Mouse (Mus musculus) limb, embryonic 15.5 days (tissue): ENCODE results near the gene Unc13d. TPM values are rescaled to one million over a fixed set of nuclear protein-coding genes. Genes with fewer than 3 reads are reported as not detected.

Source experiments
- ATAC-seq: fragments of 200-750 bp; cut with Nextera tagmentation; 2 replicates; pipeline ENCODE4 v1.8.0; 2017; ENCODE audit warnings: low read depth, moderate TSS enrichment; ENCODE audit not compliant: insufficient number of reproducible peaks, low FRiP score, low TSS enrichment
- H3K27ac ChIP-seq: fragments of 300-500 bp; sonication (generic); 2 replicates; pipeline ENCODE4 v1.5.1; 2015; ENCODE audit warnings: moderate library complexity, mild to moderate bottlenecking, inconsistent platforms
- H3K27me3 ChIP-seq: fragments of 300-500 bp; sonication (generic); 2 replicates; pipeline ENCODE4 v1.6.1; 2015; ENCODE audit warnings: inconsistent platforms
- H3K36me3 ChIP-seq: fragments of 300-500 bp; sonication (generic); 2 replicates; pipeline ENCODE4 v1.6.1; 2015; ENCODE audit warnings: inconsistent platforms
- H3K4me1 ChIP-seq: fragments of 300-500 bp; sonication (generic); 2 replicates; pipeline ENCODE4 v1.6.1; 2015; ENCODE audit warnings: inconsistent platforms
- H3K4me2 ChIP-seq: fragments of 300-500 bp; sonication (generic); 2 replicates; pipeline ENCODE4 v1.6.1; 2015; ENCODE audit warnings: mild to moderate bottlenecking, inconsistent platforms
- H3K4me3 ChIP-seq: fragments of 300-500 bp; sonication (generic); 2 replicates; pipeline ENCODE4 v1.5.1; 2015; ENCODE audit warnings: mild to moderate bottlenecking, inconsistent platforms
- H3K9ac ChIP-seq: fragments of 300-500 bp; sonication (generic); 2 replicates; pipeline ENCODE4 v1.6.1; 2015; ENCODE audit warnings: inconsistent platforms
- H3K9me3 ChIP-seq: fragments of 300-500 bp; sonication (generic); 2 replicates; pipeline ENCODE4 v1.6.1; 2016; ENCODE audit warnings: inconsistent platforms
- WGBS: fragments of 180-500 bp; shearing (Covaris S2); methylation state at CpG from one replicate; pipeline ENCODE4 v1.1.7; 2015; 5-methylcytosine and 5-hydroxymethylcytosine counted together
- polyA plus RNA-seq: library from polyadenylated mRNA; unstranded; fragments of >200 nt; fragmentation: Nextera tagmentation; extraction: Ambion mirVana; gene quantifications from 2 replicates; pipeline ENCODE4 v1.2.1, GENCODE M21; 2015

The Unc13d gene
- polyA plus RNA-seq, 1 experiment from 2014 or later: 8.8 TPM

DNA sequence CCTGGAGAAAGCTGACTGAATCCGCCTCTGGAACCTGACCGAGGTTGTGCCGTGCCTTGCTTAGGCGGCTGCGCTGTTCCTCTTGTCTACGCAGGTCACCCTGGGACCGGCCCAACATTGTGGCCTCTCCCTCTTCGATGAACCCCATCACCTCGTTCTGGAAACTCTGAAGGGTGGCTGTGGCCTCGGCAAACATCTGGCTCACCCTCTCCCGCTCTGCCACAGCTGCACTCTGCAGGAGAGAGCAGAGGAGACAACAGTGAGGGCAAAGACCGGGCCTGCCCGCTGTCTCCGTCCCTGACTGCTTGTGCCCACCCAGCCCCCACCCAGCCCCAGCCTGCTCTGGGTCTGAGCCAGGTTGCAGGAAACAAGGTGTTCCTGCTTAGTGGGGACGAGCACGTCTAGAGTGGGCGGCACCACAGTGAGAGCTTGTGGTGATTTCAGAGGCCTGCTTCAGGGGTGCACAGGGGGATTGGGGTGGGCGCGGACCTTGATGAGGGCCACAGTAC, 30.1 kb upstream of the Unc13d start:
- 20% methylated on average over 19 of the region's 19 CpGs for WGBS
- Histone ChIP-seq H3K36me3 (peaks cover 5% of the 10 kb centered on the region; the same call in 1 of the 2 replicates), H3K4me3 (peak overlapping the region; percentile 58), H3K9ac (no peak overlapping the region), H3K27me3 (peaks cover 59% of the 10 kb centered on the region), H3K4me1 (peaks cover 72% of the 10 kb centered on the region), H3K4me2 (peak overlapping the region; percentile 81), H3K9me3 (no peaks in the 10 kb centered on the region), H3K27ac (peak overlapping the region; percentile 80)
- no peak for ATAC-seq

DNA sequence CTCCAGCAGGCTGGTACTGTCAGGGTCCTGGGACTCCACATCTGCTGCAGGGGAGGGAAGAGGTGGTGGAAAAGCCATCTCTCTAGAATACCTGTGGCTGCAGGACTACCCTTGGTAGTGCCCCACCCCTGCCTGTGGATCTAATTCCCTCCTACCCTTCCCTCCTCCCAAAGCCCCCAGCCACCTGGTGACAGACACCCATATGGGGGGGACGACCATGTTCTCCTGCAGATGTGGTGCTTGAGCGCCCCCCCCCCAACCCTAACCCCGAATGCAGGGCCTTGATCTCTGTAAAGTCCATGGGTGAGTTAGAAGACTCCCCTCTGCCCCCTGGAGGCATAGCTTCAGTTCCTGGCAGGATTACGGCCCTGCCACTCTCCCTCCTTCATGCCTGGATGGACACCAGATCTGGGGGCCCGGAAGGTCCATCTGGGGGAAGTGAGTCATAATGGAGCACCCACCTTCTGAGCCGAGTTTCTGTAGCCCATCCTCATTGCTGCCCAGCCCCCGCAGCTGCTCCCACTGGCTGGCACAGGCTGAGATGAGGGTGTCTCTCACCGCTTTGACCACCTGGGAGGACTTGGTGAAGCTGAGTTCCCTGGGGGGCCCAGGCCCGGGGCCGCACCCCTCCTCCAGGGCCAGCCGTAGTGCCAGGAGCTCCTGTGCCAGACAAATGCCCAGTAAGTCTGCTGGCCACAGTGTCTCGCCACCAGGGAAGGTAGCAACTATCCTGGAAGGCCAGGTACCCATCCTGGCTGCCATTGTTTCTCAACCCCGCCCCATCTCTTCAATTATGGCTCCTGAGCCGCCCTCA, 29.4 kb upstream of the Unc13d start:
- Histone ChIP-seq H3K27ac (0 out of 2 replicates have a peak overlapping the region, but pooled peaks have one; percentile 80), H3K4me1 (peaks cover 76% of the 10 kb centered on the region), H3K36me3 (peaks cover 5% of the 10 kb centered on the region; the same call in 1 of the 2 replicates), H3K4me3 (peak overlapping the region; percentile 58), H3K4me2 (peak overlapping the region; percentile 81), H3K9me3 (no peaks in the 10 kb centered on the region), H3K27me3 (peaks cover 59% of the 10 kb centered on the region), H3K9ac (no peak overlapping the region)
- WGBS: 27% methylated on average over 14 of the region's 14 CpGs
- ATAC-seq: no peak

GRCm38 (mm10) chr11:116106154-116106962, 28.6 kb upstream of the Unc13d start:
- peaks cover 54% of the 10 kb centered on the region for H3K27me3 ChIP-seq
- H3K36me3 ChIP-seq: peaks cover 5% of the 10 kb centered on the region; the same call in 1 of the 2 replicates
- H3K4me2 ChIP-seq: peak overlapping the region; percentile 81; the same call in 1 of the 2 replicates
- H3K9ac ChIP-seq: no peak overlapping the region
- ATAC-seq: no peak
- H3K9me3 ChIP-seq: no peaks in the 10 kb centered on the region
- no peak overlapping the region for H3K27ac ChIP-seq
- 31% methylated on average over 32 of the region's 32 CpGs for WGBS
- H3K4me1 ChIP-seq: peaks cover 84% of the 10 kb centered on the region
- H3K4me3 ChIP-seq: no peak overlapping the region

GRCm38 (mm10) chr11:116105065-116105464, 27.3 kb upstream of the Unc13d start:
- Histone ChIP-seq H3K4me1 (peaks cover 86% of the 10 kb centered on the region), H3K36me3 (peaks cover 5% of the 10 kb centered on the region; the same call in 1 of the 2 replicates), H3K27ac (no peak overlapping the region), H3K27me3 (peaks cover 43% of the 10 kb centered on the region), H3K4me3 (no peak overlapping the region), H3K9ac (no peak overlapping the region), H3K9me3 (no peaks in the 10 kb centered on the region), H3K4me2 (no peak overlapping the region)
- WGBS: 86% methylated on average over 2 of the region's 2 CpGs
- ATAC-seq: no peak

- Histone ChIP-seq H3K9ac (no peak overlapping the region), H3K9me3 (no peaks in the 10 kb centered on the region), H3K36me3 (peaks cover 5% of the 10 kb centered on the region; the same call in 1 of the 2 replicates), H3K4me2 (0 out of 2 replicates have a peak overlapping the region, but pooled peaks have one; percentile 7), H3K4me1 (peaks cover 80% of the 10 kb centered on the region), H3K27me3 (peaks cover 34% of the 10 kb centered on the region), H3K27ac (peak overlapping the region; percentile 86), H3K4me3 (no peak overlapping the region)
- ATAC-seq: peak; percentile 53
- 34% methylated on average over 14 of the region's 14 CpGs for WGBS
These were observed 26.4 kb upstream of the Unc13d start for GRCm38 (mm10) chr11:116104006-116104646.

DNA sequence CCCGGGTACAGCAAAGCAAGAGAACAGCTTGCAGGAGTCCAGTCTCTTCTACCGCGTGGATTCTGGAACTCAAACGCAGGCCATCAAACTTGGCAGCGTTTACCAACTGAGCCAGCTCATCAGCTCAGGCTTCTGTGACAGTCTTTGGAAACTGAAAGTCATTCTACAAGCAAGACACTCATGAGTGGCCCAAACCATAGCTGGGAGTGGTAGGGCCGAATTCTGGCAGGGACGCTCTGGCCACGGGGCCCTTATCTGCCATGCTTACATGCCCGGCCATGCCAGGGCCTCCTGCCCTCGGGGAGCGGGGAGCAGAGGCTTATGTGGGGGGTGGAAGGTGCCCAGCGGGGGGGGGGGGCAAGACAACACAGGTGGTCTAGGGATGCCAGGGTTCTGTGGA, 25.8 kb upstream of the Unc13d start:
- Histone ChIP-seq H3K4me3 (no peak overlapping the region), H3K9me3 (no peaks in the 10 kb centered on the region), H3K9ac (no peak overlapping the region), H3K4me2 (0 out of 2 replicates have a peak overlapping the region, but pooled peaks have one; percentile 7), H3K36me3 (peaks cover 5% of the 10 kb centered on the region; the same call in 1 of the 2 replicates), H3K27ac (peak overlapping the region; percentile 86), H3K4me1 (peaks cover 77% of the 10 kb centered on the region), H3K27me3 (peaks cover 30% of the 10 kb centered on the region)
- WGBS: 67% methylated on average over 12 of the region's 12 CpGs
- no peak for ATAC-seq

- Histone ChIP-seq H3K4me1 (peaks cover 67% of the 10 kb centered on the region), H3K9ac (no peak overlapping the region), H3K36me3 (peaks cover 5% of the 10 kb centered on the region; the same call in 1 of the 2 replicates), H3K27me3 (peaks cover 19% of the 10 kb centered on the region), H3K4me2 (no peak overlapping the region), H3K27ac (peak overlapping the region; percentile 86), H3K9me3 (no peaks in the 10 kb centered on the region), H3K4me3 (no peak overlapping the region)
- no peak for ATAC-seq
- 39% methylated on average over 3 of the region's 4 CpGs for WGBS
These were observed 24.7 kb upstream of the Unc13d start for GRCm38 (mm10) chr11:116102472-116102871.

DNA sequence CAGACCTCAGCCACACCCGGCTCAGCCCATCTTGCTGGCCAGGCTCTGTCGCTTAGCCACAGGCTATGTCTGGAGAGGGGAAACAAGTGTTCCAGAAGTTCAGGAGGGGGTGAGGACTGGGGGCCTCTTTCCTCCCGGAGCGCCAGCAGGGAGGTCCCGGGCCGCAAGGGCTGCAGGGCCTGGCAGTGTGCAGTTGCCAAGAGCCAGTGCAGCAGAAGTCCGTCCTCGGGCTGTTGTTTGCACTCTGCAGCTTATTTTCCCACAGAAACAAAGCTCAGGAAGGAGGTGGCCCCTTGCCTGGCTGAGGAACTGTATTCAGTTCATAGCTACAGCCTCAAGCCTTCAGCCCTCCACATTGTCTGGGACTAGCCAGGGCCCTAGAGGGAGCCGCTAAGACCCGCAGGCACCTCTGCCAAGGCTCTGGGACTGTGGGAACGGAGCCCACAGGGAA, 24.2 kb upstream of the Unc13d start:
- Histone ChIP-seq H3K27me3 (peaks cover 14% of the 10 kb centered on the region), H3K4me2 (0 out of 2 replicates have a peak overlapping the region, but pooled peaks have one; percentile 2), H3K27ac (peak overlapping the region; percentile 86), H3K4me1 (peaks cover 62% of the 10 kb centered on the region), H3K9me3 (no peaks in the 10 kb centered on the region), H3K36me3 (peaks cover 5% of the 10 kb centered on the region; the same call in 1 of the 2 replicates), H3K4me3 (no peak overlapping the region), H3K9ac (no peak overlapping the region)
- ATAC-seq: peak; percentile 31; the same call in 1 of the 2 replicates
- WGBS: 19% methylated on average over 11 of the region's 11 CpGs

DNA sequence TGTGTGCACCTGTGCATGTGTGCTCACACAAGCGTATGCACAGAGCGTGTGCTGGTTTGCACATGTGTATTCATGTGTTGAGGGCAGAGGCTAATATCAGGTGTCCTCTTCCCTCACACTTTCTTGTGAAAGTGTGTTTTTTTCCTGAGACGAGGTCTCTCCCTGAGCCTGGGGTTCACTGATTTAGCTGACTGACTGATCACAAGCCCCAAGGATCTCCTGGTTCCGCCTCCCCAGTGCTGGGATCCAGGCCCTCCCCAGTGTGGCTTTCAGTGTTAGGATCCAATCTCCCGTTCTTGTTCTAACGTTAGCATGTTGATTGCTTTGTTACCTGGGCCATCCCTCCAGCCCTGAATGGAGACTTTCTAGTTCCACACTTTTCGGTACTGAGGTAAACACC, 23.1 kb upstream of the Unc13d start:
- H3K27me3 ChIP-seq: 0 out of 2 replicates have a peak, but pooled peaks cover 5% of the 10 kb centered on the region
- no peak for ATAC-seq
- H3K9me3 ChIP-seq: no peaks in the 10 kb centered on the region
- no peak overlapping the region for H3K4me3 ChIP-seq
- peak overlapping the region; percentile 86 for H3K27ac ChIP-seq
- H3K36me3 ChIP-seq: peaks cover 5% of the 10 kb centered on the region; the same call in 1 of the 2 replicates
- no peak overlapping the region for H3K9ac ChIP-seq
- 73% methylated on average over 7 of the region's 7 CpGs for WGBS
- no peak overlapping the region for H3K4me2 ChIP-seq
- H3K4me1 ChIP-seq: peaks cover 51% of the 10 kb centered on the region

DNA sequence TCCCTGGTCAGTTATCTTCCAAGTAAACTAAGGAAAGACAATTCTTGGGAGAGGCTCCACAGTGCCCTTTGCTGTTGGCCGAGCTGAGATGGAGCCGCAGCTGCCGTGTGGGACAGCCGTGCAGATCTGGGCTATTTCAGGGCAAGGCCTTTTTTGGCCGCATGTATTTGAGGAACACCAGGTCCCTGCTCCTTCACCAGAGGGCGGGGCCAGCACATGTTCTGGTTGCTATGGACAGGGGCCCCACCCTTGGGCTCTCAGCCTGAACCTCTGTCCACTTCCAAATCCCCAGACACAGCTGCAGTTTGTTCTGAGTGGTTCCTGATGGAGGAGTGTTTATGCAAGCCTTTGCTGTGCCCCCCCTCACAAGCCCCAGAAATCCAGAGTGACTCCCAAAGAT, 22.6 kb upstream of the Unc13d start:
- Histone ChIP-seq H3K27me3 (0 out of 2 replicates have a peak, but pooled peaks cover under 1% of the 10 kb centered on the region), H3K4me3 (no peak overlapping the region), H3K9me3 (no peaks in the 10 kb centered on the region), H3K4me2 (no peak overlapping the region), H3K27ac (peak overlapping the region; percentile 86), H3K36me3 (0 out of 2 replicates have a peak, but pooled peaks cover under 1% of the 10 kb centered on the region), H3K4me1 (peaks cover 46% of the 10 kb centered on the region), H3K9ac (no peak overlapping the region)
- peak; percentile 5; the same call in 1 of the 2 replicates for ATAC-seq
- 71% methylated on average over 6 of the region's 6 CpGs for WGBS

DNA sequence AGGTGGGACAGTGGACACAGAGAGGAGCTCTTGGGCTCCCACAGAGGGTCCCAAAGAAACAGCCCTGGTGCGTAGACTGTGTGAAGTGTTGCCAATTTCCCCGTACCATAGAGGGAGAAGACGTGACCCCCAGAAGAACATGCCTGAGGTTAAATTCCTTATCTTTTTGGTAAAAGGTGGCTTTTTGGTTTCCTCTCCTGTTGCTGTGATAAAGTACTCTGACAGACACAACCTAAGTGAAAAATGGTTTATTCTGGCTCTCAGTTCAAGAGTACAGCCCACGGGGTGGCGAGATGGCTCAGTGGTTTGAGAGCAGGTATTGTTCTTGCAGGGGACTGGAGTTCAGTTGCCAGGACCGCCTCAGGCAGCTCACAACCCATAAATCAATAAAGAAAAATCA, 21.7 kb upstream of the Unc13d start:
- peaks cover 44% of the 10 kb centered on the region for H3K4me1 ChIP-seq
- no peak overlapping the region for H3K9ac ChIP-seq
- H3K36me3 ChIP-seq: no peaks in the 10 kb centered on the region
- no peak overlapping the region for H3K4me2 ChIP-seq
- 85% methylated on average over 6 of the region's 6 CpGs for WGBS
- ATAC-seq: no peak
- H3K27me3 ChIP-seq: no peaks in the 10 kb centered on the region
- H3K27ac ChIP-seq: peak overlapping the region; percentile 61; the same call in 1 of the 2 replicates
- no peaks in the 10 kb centered on the region for H3K9me3 ChIP-seq
- no peak overlapping the region for H3K4me3 ChIP-seq
